Mouse (Mus musculus) E14TG2a.4 (cell line): ENCODE data around the gene Ucp3.

Source experiments
- CTCF ChIP-seq: conservative IDR thresholded peaks from 2 replicates; pipeline ENCODE4 v1.5.1; 2014; ENCODE audit warnings: low read length
- NANOG ChIP-seq: IDR thresholded peaks from 2 replicates; pipeline ENCODE4 v1.6.1; 2014; ENCODE audit warnings: borderline replicate concordance, low read length, mixed read lengths

- TF ChIP-seq CTCF, result no peak
- no peak for TF ChIP-seq NANOG
These were observed 61.4 kb downstream of the Ucp3 start for GRCm38 (mm10) chr7:100534216-100534615.
